Mouse (Mus musculus): Measurements from ENCODE around the gene Rasa2. TPM values are rescaled to one million over a fixed set of nuclear protein-coding genes. Genes with fewer than 3 reads are reported as not detected.

Gene Rasa2
- total and polyA plus RNA-seq, 3 experiments: 9.7 to 9.8 (median 9.8) TPM

GRCm38 (mm10) chr9:96627042-96627441, 4.4 kb downstream of the Rasa2 start:
- Histone ChIP-seq H3K9me3 (replicated peaks; ENCODE audit: low read length) (no peaks in the 10 kb centered on the region), H3K36me3 (replicated peaks in 1 of 2; ENCODE audit: control insufficient read depth in 1 of 2, insufficient read depth in 1 of 2, low read length in 1 of 2) (peaks cover 0 to 6% of the 10 kb centered on the region in 2 experiments), H3K79me2 (replicated peaks; ENCODE audit: control insufficient read depth, extremely low read depth, insufficient read depth, poor library complexity, severe bottlenecking) (peaks cover 19% of the 10 kb centered on the region), H3K27me3 (replicated peaks) (no peaks in the 10 kb centered on the region), H3K9ac (ENCODE audit: insufficient read depth, low read depth) (no peak overlapping the region), H3K27ac (ENCODE audit: insufficient read depth, low read depth) (no peak overlapping the region), H3K4me3 (replicated peaks in 1 of 3; ENCODE audit: low read depth in 2 of 3, low read length in 2 of 3, poor library complexity in 1 of 3) (no peak overlapping the region), H3K4me2 (ENCODE audit: insufficient read depth, low read depth, poor library complexity, severe bottlenecking) (no peak overlapping the region), H3K4me1 (ENCODE audit: control insufficient read depth in 1 of 2, insufficient read depth in 2 of 2) (peaks cover 3 to 25% of the 10 kb centered on the region in 2 experiments; a peak in 3 of 4 replicates)
- TF ChIP-seq BHLHE40 (IDR thresholded peaks at IDR 0.05; ENCODE audit: low read depth, low read length): no peak
- no peak for TF ChIP-seq CTCF (conservative IDR thresholded peaks at IDR 0.05 in 1 of 2, IDR thresholded peaks at IDR 0.05 in 1 of 2; ENCODE audit: low read depth in 2 of 2, low read length in 2 of 2)
- TF ChIP-seq MXI1 (IDR thresholded peaks at IDR 0.05; ENCODE audit: low read depth, low read length): no peak
- no peak for TF ChIP-seq USF1 (IDR thresholded peaks at IDR 0.05; ENCODE audit: low read depth, low read length)
- no peak for TF ChIP-seq JUN (IDR thresholded peaks at IDR 0.05; ENCODE audit: insufficient read depth, low read depth, low read length)
- no peak for TF ChIP-seq E2F4 (IDR thresholded peaks at IDR 0.05; ENCODE audit: insufficient replicate concordance, low read depth, low read length)
- no peak for TF ChIP-seq MYC (IDR thresholded peaks at IDR 0.05; ENCODE audit: low read depth, low read length)
- no peak for TF ChIP-seq POLR2A (IDR thresholded peaks at IDR 0.05; ENCODE audit: low read depth, low read length)
- no peak for TF ChIP-seq UBTF (IDR thresholded peaks at IDR 0.05; ENCODE audit: low read depth, low read length)
- TF ChIP-seq ZMIZ1 (IDR thresholded peaks at IDR 0.05; ENCODE audit: low read depth, low read length): no peak
- no peak for TF ChIP-seq RAD21 (IDR thresholded peaks at IDR 0.05; ENCODE audit: low read depth, low read length)
- TF ChIP-seq CHD2 (IDR thresholded peaks at IDR 0.05; ENCODE audit: low read length): no peak
- no peak for TF ChIP-seq ZNF384 (IDR thresholded peaks at IDR 0.05; ENCODE audit: low read depth, low read length)
- no peak for TF ChIP-seq MEF2A (IDR thresholded peaks at IDR 0.05; ENCODE audit: borderline replicate concordance, low read depth, low read length)
- DNase-seq (ENCODE audit: extremely low read depth): no peak
- in situ Hi-C loops (cut with MboI; ENCODE audit: low pct_ligation_motif_present, low pct_unique_long_range_greater_than_20kb, low sequenced_read_pairs): no loop called here
- dilution Hi-C loops (cut with MboI; ENCODE audit: extremely low pct_ligation_motif_present, extremely low pct_unique_long_range_greater_than_20kb, low sequenced_read_pairs): no loop called here

GRCm38 (mm10) chr9:96618448-96619176, 12.8 kb downstream of the Rasa2 start:
- no peak overlapping the region for H3K4me3 ChIP-seq (replicated peaks in 1 of 3; ENCODE audit: low read depth in 2 of 3, low read length in 2 of 3, poor library complexity in 1 of 3)
- dilution Hi-C loops (cut with MboI; ENCODE audit: extremely low pct_ligation_motif_present, extremely low pct_unique_long_range_greater_than_20kb, low sequenced_read_pairs) (no loop called here), in situ Hi-C loops (cut with MboI; ENCODE audit: low pct_ligation_motif_present, low pct_unique_long_range_greater_than_20kb, low sequenced_read_pairs) (no loop called here)
- no peak overlapping the region for H3K27ac ChIP-seq (ENCODE audit: insufficient read depth, low read depth)
- H3K4me1 ChIP-seq (ENCODE audit: control insufficient read depth in 1 of 2, insufficient read depth in 2 of 2): peaks cover 0 to 18% of the 10 kb centered on the region in 2 experiments; a peak in 2 of 4 replicates
- H3K9me3 ChIP-seq (replicated peaks; ENCODE audit: low read length): no peaks in the 10 kb centered on the region
- no peak overlapping the region for H3K9ac ChIP-seq (ENCODE audit: insufficient read depth, low read depth)
- DNase-seq (ENCODE audit: extremely low read depth): no peak
- no peaks in the 10 kb centered on the region for H3K36me3 ChIP-seq (replicated peaks in 1 of 2; ENCODE audit: control insufficient read depth in 1 of 2, insufficient read depth in 1 of 2, low read length in 1 of 2)
- H3K79me2 ChIP-seq (replicated peaks; ENCODE audit: control insufficient read depth, extremely low read depth, insufficient read depth, poor library complexity, severe bottlenecking): peaks cover 6% of the 10 kb centered on the region
- no peaks in the 10 kb centered on the region for H3K27me3 ChIP-seq (replicated peaks)
- no peak overlapping the region for H3K4me2 ChIP-seq (ENCODE audit: insufficient read depth, low read depth, poor library complexity, severe bottlenecking)
- no peak for TF ChIP-seq BHLHE40 (IDR thresholded peaks at IDR 0.05; ENCODE audit: low read depth, low read length)
- no peak for TF ChIP-seq SMC3 (IDR thresholded peaks at IDR 0.05; ENCODE audit: low read depth, low read length)
- no peak for TF ChIP-seq MAX (IDR thresholded peaks at IDR 0.05; ENCODE audit: low read length)
- no peak for TF ChIP-seq EP300 (IDR thresholded peaks at IDR 0.05; ENCODE audit: low read length)
- no peak for TF ChIP-seq IRF4 (IDR thresholded peaks at IDR 0.05; ENCODE audit: low read depth, low read length)
- TF ChIP-seq RAD21 (IDR thresholded peaks at IDR 0.05; ENCODE audit: low read depth, low read length): no peak
- TF ChIP-seq ELF1 (IDR thresholded peaks at IDR 0.05; ENCODE audit: low read depth, low read length): no peak
- no peak for TF ChIP-seq SIN3A (IDR thresholded peaks at IDR 0.05; ENCODE audit: low read length)
- TF ChIP-seq CHD1 (IDR thresholded peaks at IDR 0.05; ENCODE audit: low read depth, low read length): no peak
- no peak for TF ChIP-seq JUND (conservative IDR thresholded peaks at IDR 0.05; ENCODE audit: low read depth, low read length)
- no peak for TF ChIP-seq ZKSCAN1 (IDR thresholded peaks at IDR 0.05; ENCODE audit: borderline replicate concordance, low read depth, low read length)
- no peak for TF ChIP-seq NRF1 (IDR thresholded peaks at IDR 0.05; ENCODE audit: low read depth, low read length)
